Mouse (Mus musculus): ENCODE measurements around the gene Gtf2h4. TPM values are rescaled to one million over a fixed set of nuclear protein-coding genes. Genes with fewer than 3 reads are reported as not detected.
A peak's percentile ranks its signal among the peaks of the same experiment; 100 is the strongest.

Gene Gtf2h4
- polyA plus RNA-seq, 1 experiment = 17.2 TPM

- no peak for TF ChIP-seq POLR2A (IDR thresholded peaks at IDR 0.05; ENCODE audit: low read depth, low read length)
- TF ChIP-seq CTCF (IDR thresholded peaks at IDR 0.05; ENCODE audit: extremely low read depth, insufficient read length, insufficient replicate concordance, low read depth, low read length) = no peak
- Histone ChIP-seq H3K36me3 (ENCODE audit: control insufficient read depth, insufficient read depth, low read length) (no peaks in the 10 kb centered on the region), H3K4me1 (ENCODE audit: control insufficient read depth, insufficient read depth, insufficient read length, low read length) (peaks cover 28% of the 10 kb centered on the region), H3K27ac (ENCODE audit: insufficient read depth, low read depth, low read length) (peak overlapping the region; percentile 80; the same call in 1 of the 2 replicates), H3K4me3 (ENCODE audit: low read depth, low read length) (peak overlapping the region; percentile 90), H3K27me3 (ENCODE audit: control insufficient read depth, insufficient read depth, low read length) (no peaks in the 10 kb centered on the region)
- WGBS = 8% methylated on average over 16 of the region's 16 CpGs
These were observed 28.5 kb upstream of the Gtf2h4 start for GRCm38 (mm10) chr17:35701978-35702461.

DNA sequence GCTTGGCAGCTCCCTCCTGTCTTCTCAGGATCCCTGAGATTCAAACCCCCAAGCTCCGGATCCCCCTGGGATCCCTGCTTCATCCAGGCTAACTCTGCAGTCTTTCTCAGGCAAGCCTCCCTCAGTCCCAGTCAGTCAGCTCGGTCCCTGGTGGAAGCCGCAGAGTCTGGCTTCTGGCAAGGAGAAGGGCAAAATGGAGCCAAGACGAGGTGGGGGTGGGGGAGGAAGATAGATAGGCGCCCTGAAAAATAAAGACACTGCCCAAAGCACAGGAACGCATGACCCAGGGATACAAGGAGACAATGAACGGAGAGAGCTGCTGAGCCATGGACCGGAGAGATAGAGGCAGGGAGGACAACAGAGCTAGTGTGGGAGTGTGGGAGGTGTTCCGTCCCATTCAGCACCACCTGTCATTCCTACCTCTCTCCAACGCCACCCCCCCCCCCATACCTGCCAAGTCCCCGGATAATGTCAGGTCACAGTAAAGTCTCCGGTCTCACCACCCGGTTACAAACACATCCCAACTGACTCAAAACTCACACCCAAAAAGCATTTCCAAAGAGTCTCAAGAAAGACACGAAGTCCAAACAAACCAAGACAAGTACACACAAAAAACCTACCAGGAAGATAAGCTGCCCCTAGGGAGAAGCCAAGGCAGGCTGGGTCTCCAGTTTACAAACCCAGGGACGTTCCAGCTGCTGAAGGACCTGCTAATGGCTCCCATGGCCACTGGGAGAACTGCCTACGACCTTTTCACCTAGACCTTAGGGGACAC, 27.9 kb upstream of the Gtf2h4 start:
- Histone ChIP-seq H3K36me3 (ENCODE audit: control insufficient read depth, insufficient read depth, low read length) (no peaks in the 10 kb centered on the region), H3K4me1 (ENCODE audit: control insufficient read depth, insufficient read depth, insufficient read length, low read length) (peaks cover 28% of the 10 kb centered on the region), H3K27ac (ENCODE audit: insufficient read depth, low read depth, low read length) (peak overlapping the region; percentile 80), H3K4me3 (ENCODE audit: low read depth, low read length) (peak overlapping the region; percentile 90), H3K27me3 (ENCODE audit: control insufficient read depth, insufficient read depth, low read length) (no peaks in the 10 kb centered on the region)
- TF ChIP-seq CTCF (IDR thresholded peaks at IDR 0.05; ENCODE audit: extremely low read depth, insufficient read length, insufficient replicate concordance, low read depth, low read length) = no peak
- TF ChIP-seq POLR2A (IDR thresholded peaks at IDR 0.05; ENCODE audit: low read depth, low read length) = no peak
- WGBS = 3% methylated on average over 16 of the region's 16 CpGs

DNA sequence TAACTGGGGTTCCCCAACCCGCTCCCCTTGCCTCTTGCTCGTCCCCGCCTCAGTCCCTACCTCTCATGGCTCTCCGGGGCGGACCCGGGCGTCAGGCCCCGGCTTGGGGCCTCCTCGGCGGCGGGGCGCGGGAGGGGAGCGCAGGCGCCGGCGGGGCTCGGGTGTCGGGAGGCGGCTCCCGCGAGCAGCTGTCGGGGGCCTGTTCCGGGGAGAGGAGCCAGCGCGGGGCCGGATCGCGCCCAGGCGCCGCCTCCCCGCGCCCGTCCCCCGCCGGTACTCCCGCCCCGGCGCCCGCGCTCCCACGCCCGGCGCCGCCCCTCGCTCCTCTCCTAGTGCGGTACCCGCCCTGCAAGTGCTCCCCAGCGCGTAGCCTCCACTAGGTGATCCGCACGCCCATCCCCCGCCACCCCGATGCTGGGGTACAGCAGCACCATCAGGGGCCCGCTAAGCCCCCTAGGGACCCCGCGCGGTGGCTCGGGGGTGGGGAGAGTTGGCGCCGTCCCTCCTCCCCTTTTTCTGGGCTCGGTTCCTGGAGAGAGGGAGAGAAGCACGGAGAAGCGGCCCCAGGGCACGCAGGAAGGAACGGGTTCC, 26.9 kb upstream of the Gtf2h4 start:
- under 1% methylated on average over 66 of the region's 66 CpGs for WGBS
- Histone ChIP-seq H3K27ac (ENCODE audit: insufficient read depth, low read depth, low read length) (peak overlapping the region; percentile 91), H3K36me3 (ENCODE audit: control insufficient read depth, insufficient read depth, low read length) (no peaks in the 10 kb centered on the region), H3K4me1 (ENCODE audit: control insufficient read depth, insufficient read depth, insufficient read length, low read length) (peaks cover 25% of the 10 kb centered on the region), H3K27me3 (ENCODE audit: control insufficient read depth, insufficient read depth, low read length) (no peaks in the 10 kb centered on the region), H3K4me3 (ENCODE audit: low read depth, low read length) (peak overlapping the region; percentile 90)
- TF ChIP-seq POLR2A (IDR thresholded peaks at IDR 0.05; ENCODE audit: low read depth, low read length) = no peak; the same call in 1 of the 2 replicates
- no peak for TF ChIP-seq CTCF (IDR thresholded peaks at IDR 0.05; ENCODE audit: extremely low read depth, insufficient read length, insufficient replicate concordance, low read depth, low read length)

DNA sequence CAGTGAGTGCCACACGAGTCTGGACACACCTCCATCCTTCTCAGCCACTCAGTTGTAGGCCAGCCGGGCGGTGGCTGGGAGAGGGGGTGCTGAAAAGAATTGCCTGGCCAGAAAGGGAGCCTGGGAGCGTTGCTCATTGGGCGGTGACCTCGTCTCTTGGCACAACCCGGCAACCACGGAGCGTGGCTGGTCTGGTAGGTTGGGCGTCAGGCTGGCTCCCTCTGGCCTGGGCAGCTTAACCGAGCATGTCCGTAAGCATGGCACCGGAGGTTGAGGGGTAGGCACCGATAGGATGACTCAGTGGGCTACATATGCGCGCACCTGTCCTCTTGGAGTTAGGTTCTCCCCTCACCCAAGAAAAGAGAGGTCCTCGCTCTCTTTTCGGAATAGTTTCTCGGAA, 26.4 kb upstream of the Gtf2h4 start:
- Histone ChIP-seq H3K27me3 (ENCODE audit: control insufficient read depth, insufficient read depth, low read length) (no peaks in the 10 kb centered on the region), H3K4me1 (ENCODE audit: control insufficient read depth, insufficient read depth, insufficient read length, low read length) (peaks cover 25% of the 10 kb centered on the region), H3K36me3 (ENCODE audit: control insufficient read depth, insufficient read depth, low read length) (peaks cover 1% of the 10 kb centered on the region; the same call in 1 of the 2 replicates), H3K4me3 (ENCODE audit: low read depth, low read length) (peak overlapping the region; percentile 90), H3K27ac (ENCODE audit: insufficient read depth, low read depth, low read length) (peak overlapping the region; percentile 91)
- TF ChIP-seq CTCF (IDR thresholded peaks at IDR 0.05; ENCODE audit: extremely low read depth, insufficient read length, insufficient replicate concordance, low read depth, low read length) (no peak), POLR2A (IDR thresholded peaks at IDR 0.05; ENCODE audit: low read depth, low read length) (no peak)
- 3% methylated on average over 19 of the region's 19 CpGs for WGBS

GRCm38 (mm10) chr17:35698501-35698883, 25.0 kb upstream of the Gtf2h4 start:
- 59% methylated on average over 5 of the region's 5 CpGs for WGBS
- no peak for TF ChIP-seq POLR2A (IDR thresholded peaks at IDR 0.05; ENCODE audit: low read depth, low read length)
- TF ChIP-seq CTCF (IDR thresholded peaks at IDR 0.05; ENCODE audit: extremely low read depth, insufficient read length, insufficient replicate concordance, low read depth, low read length) = no peak
- peaks cover 18% of the 10 kb centered on the region for H3K4me1 ChIP-seq (ENCODE audit: control insufficient read depth, insufficient read depth, insufficient read length, low read length)
- peaks cover 4% of the 10 kb centered on the region for H3K36me3 ChIP-seq (ENCODE audit: control insufficient read depth, insufficient read depth, low read length)
- H3K27ac ChIP-seq (ENCODE audit: insufficient read depth, low read depth, low read length) = peak overlapping the region; percentile 39
- no peaks in the 10 kb centered on the region for H3K27me3 ChIP-seq (ENCODE audit: control insufficient read depth, insufficient read depth, low read length)
- H3K4me3 ChIP-seq (ENCODE audit: low read depth, low read length) = no peak overlapping the region

GRCm38 (mm10) chr17:35697759-35698500, 24.4 kb upstream of the Gtf2h4 start:
- Histone ChIP-seq H3K27me3 (ENCODE audit: control insufficient read depth, insufficient read depth, low read length) (no peaks in the 10 kb centered on the region), H3K36me3 (ENCODE audit: control insufficient read depth, insufficient read depth, low read length) (peaks cover 10% of the 10 kb centered on the region), H3K4me1 (ENCODE audit: control insufficient read depth, insufficient read depth, insufficient read length, low read length) (peaks cover 18% of the 10 kb centered on the region), H3K4me3 (ENCODE audit: low read depth, low read length) (peak overlapping the region; percentile 52), H3K27ac (ENCODE audit: insufficient read depth, low read depth, low read length) (peak overlapping the region; percentile 48)
- TF ChIP-seq POLR2A (IDR thresholded peaks at IDR 0.05; ENCODE audit: low read depth, low read length) = no peak
- TF ChIP-seq CTCF (IDR thresholded peaks at IDR 0.05; ENCODE audit: extremely low read depth, insufficient read length, insufficient replicate concordance, low read depth, low read length) = no peak
- 14% methylated on average over 16 of the region's 16 CpGs for WGBS

DNA sequence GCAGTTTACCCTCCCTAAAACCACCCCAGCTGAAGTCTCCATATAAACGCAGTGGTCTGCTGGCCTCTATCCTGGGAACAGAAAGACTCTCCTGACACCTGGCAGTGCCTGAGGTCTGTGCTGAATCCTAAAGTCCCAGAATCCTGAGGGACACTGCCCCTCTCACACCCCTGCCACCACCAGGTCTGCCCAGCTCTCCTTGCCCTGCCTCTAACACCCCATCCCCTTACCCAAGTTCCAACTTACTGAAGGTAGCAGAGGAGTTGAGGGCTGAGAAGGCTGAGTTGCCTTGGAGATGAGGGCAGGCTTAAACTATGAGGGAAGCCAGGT, 23.9 kb upstream of the Gtf2h4 start:
- 23% methylated on average over 1 of the region's 1 CpGs for WGBS
- peak overlapping the region; percentile 52 for H3K4me3 ChIP-seq (ENCODE audit: low read depth, low read length)
- H3K36me3 ChIP-seq (ENCODE audit: control insufficient read depth, insufficient read depth, low read length) = peaks cover 15% of the 10 kb centered on the region
- H3K27me3 ChIP-seq (ENCODE audit: control insufficient read depth, insufficient read depth, low read length) = no peaks in the 10 kb centered on the region
- TF ChIP-seq CTCF (IDR thresholded peaks at IDR 0.05; ENCODE audit: extremely low read depth, insufficient read length, insufficient replicate concordance, low read depth, low read length) (no peak), POLR2A (IDR thresholded peaks at IDR 0.05; ENCODE audit: low read depth, low read length) (no peak)
- peaks cover 18% of the 10 kb centered on the region for H3K4me1 ChIP-seq (ENCODE audit: control insufficient read depth, insufficient read depth, insufficient read length, low read length)
- H3K27ac ChIP-seq (ENCODE audit: insufficient read depth, low read depth, low read length) = peak overlapping the region; percentile 48
